Mouse (Mus musculus) forebrain, embryonic 10.5 days (tissue): ENCODE measurements around the gene Atp2b1. TPM values are rescaled to one million over a fixed set of nuclear protein-coding genes. Genes with fewer than 3 reads are reported as not detected.

Experiments
- DNase-seq: peaks from one replicate; pipeline ENCODE4 v3.0.0-alpha.2; 2017; ENCODE audit warnings: low spot score; ENCODE audit errors: extremely low spot score
- H3K27ac ChIP-seq: fragments of 300-500 bp; sonication (generic); 2 replicates; pipeline ENCODE4 v1.5.1; 2016; ENCODE audit warnings: mild to moderate bottlenecking
- H3K27me3 ChIP-seq: fragments of 300-500 bp; sonication (generic); 2 replicates; pipeline ENCODE4 v1.6.1; 2016; ENCODE audit warnings: mild to moderate bottlenecking; ENCODE audit not compliant: poor library complexity, severe bottlenecking
- H3K36me3 ChIP-seq: fragments of 300-500 bp; sonication (generic); replicated peaks from 2 replicates; pipeline ENCODE4 v1.6.1; 2016; ENCODE audit warnings: mild to moderate bottlenecking, moderate library complexity
- H3K4me1 ChIP-seq: fragments of 300-500 bp; sonication (generic); 2 replicates; pipeline ENCODE4 v1.6.1; 2016
- H3K4me3 ChIP-seq: fragments of 300-500 bp; sonication (generic); 2 replicates; pipeline ENCODE4 v1.5.1; 2016; ENCODE audit warnings: mild to moderate bottlenecking, moderate library complexity
- H3K9me3 ChIP-seq: fragments of 300-500 bp; sonication (generic); 2 replicates; pipeline ENCODE4 v1.6.1; 2016; ENCODE audit warnings: mild to moderate bottlenecking, moderate library complexity
- WGBS: fragments of 180-500 bp; shearing (Covaris S2); methylation state at CpG from one replicate; pipeline ENCODE4 v1.1.7; 2016; 5-methylcytosine and 5-hydroxymethylcytosine counted together
- polyA plus RNA-seq: library from polyadenylated mRNA; unstranded; fragments of >200 nt; fragmentation: Nextera tagmentation; extraction: Ambion mirVana; gene quantifications from 2 replicates; pipeline ENCODE4 v1.2.1, GENCODE M21; 2016

The Atp2b1 gene
- polyA plus RNA-seq = 89.8 and 90.5 TPM in 2 replicates

GRCm38 (mm10) chr10:98913961-98914809 lies at the start of gene Atp2b1:
TSS of gene Atp2b1 (plus strand) at chr10:98914406.
- peak; percentile 92 for DNase-seq
- H3K9me3 ChIP-seq = no peaks in the 10 kb centered on the region
- peak within 1 kb of the TSS; percentile 97 for H3K4me3 ChIP-seq
- peaks cover 6% of the 10 kb centered on the region; the same call in 1 of the 2 replicates for H3K27me3 ChIP-seq
- peaks cover 23% of the 10 kb centered on the region for H3K4me1 ChIP-seq
- no peaks in the 10 kb centered on the region for H3K36me3 ChIP-seq
- under 1% methylated on average over 80 of the region's 120 CpGs for WGBS
- H3K27ac ChIP-seq = peak within 1 kb of the TSS; percentile 97

GRCm38 (mm10) chr10:98864851-98865250 lies 49.4 kb upstream of the Atp2b1 start:
- no peaks in the 10 kb centered on the region for H3K9me3 ChIP-seq
- H3K4me1 ChIP-seq = no peaks in the 10 kb centered on the region
- H3K4me3 ChIP-seq = no peak overlapping the region
- H3K27ac ChIP-seq = no peak overlapping the region
- no peaks in the 10 kb centered on the region for H3K27me3 ChIP-seq
- WGBS = 74% methylated on average over 3 of the region's 3 CpGs
- no peak for DNase-seq
- no peaks in the 10 kb centered on the region for H3K36me3 ChIP-seq

GRCm38 (mm10) chr10:98866836-98867370 lies 47.3 kb upstream of the Atp2b1 start:
- Histone ChIP-seq H3K36me3 (no peaks in the 10 kb centered on the region), H3K4me1 (no peaks in the 10 kb centered on the region), H3K27me3 (no peaks in the 10 kb centered on the region), H3K27ac (no peak overlapping the region), H3K4me3 (no peak overlapping the region), H3K9me3 (no peaks in the 10 kb centered on the region)
- 97% methylated on average over 5 of the region's 5 CpGs for WGBS
- no peak for DNase-seq

GRCm38 (mm10) chr10:98868351-98868908 lies 45.8 kb upstream of the Atp2b1 start:
- Histone ChIP-seq H3K27me3 (no peaks in the 10 kb centered on the region), H3K9me3 (no peaks in the 10 kb centered on the region), H3K27ac (no peak overlapping the region), H3K36me3 (no peaks in the 10 kb centered on the region), H3K4me3 (no peak overlapping the region), H3K4me1 (no peaks in the 10 kb centered on the region)
- DNase-seq = no peak
- WGBS = 93% methylated on average over 4 of the region's 4 CpGs

GRCm38 (mm10) chr10:98877855-98878254 lies 36.4 kb upstream of the Atp2b1 start:
- no peak for DNase-seq
- H3K27ac ChIP-seq = no peak overlapping the region
- no peaks in the 10 kb centered on the region for H3K9me3 ChIP-seq
- H3K27me3 ChIP-seq = no peaks in the 10 kb centered on the region
- 83% methylated on average over 3 of the region's 3 CpGs for WGBS
- no peaks in the 10 kb centered on the region for H3K36me3 ChIP-seq
- H3K4me3 ChIP-seq = no peak overlapping the region
- no peaks in the 10 kb centered on the region for H3K4me1 ChIP-seq

GRCm38 (mm10) chr10:98878636-98879035 lies 35.6 kb upstream of the Atp2b1 start:
- WGBS = 64% methylated on average over 2 of the region's 2 CpGs
- Histone ChIP-seq H3K4me1 (no peaks in the 10 kb centered on the region), H3K9me3 (no peaks in the 10 kb centered on the region), H3K27ac (no peak overlapping the region), H3K4me3 (no peak overlapping the region), H3K36me3 (no peaks in the 10 kb centered on the region), H3K27me3 (no peaks in the 10 kb centered on the region)
- no peak for DNase-seq

GRCm38 (mm10) chr10:98880057-98880456 lies 34.1 kb upstream of the Atp2b1 start:
- WGBS = 89% methylated on average over 8 of the region's 8 CpGs
- no peaks in the 10 kb centered on the region for H3K36me3 ChIP-seq

GRCm38 (mm10) chr10:98880711-98881110 lies 33.5 kb upstream of the Atp2b1 start:
- DNase-seq = no peak
- no peaks in the 10 kb centered on the region for H3K4me1 ChIP-seq
- H3K27ac ChIP-seq = no peak overlapping the region
- 85% methylated on average over 2 of the region's 2 CpGs for WGBS
- H3K27me3 ChIP-seq = no peaks in the 10 kb centered on the region
- H3K9me3 ChIP-seq = no peaks in the 10 kb centered on the region
- H3K4me3 ChIP-seq = no peak overlapping the region
- no peaks in the 10 kb centered on the region for H3K36me3 ChIP-seq

More at GRCm38 (mm10) chr10:98880057-98880456, 34.1 kb upstream of the Atp2b1 start:
- Histone ChIP-seq H3K4me1 (no peaks in the 10 kb centered on the region), H3K4me3 (no peak overlapping the region), H3K9me3 (no peaks in the 10 kb centered on the region), H3K27me3 (no peaks in the 10 kb centered on the region), H3K27ac (no peak overlapping the region)
- no peak for DNase-seq

- Histone ChIP-seq H3K4me1 (no peaks in the 10 kb centered on the region), H3K9me3 (no peaks in the 10 kb centered on the region), H3K27ac (no peak overlapping the region), H3K4me3 (no peak overlapping the region), H3K36me3 (no peaks in the 10 kb centered on the region), H3K27me3 (no peaks in the 10 kb centered on the region)
- no peak for DNase-seq
- 91% methylated on average over 6 of the region's 6 CpGs for WGBS
These were observed 32.7 kb upstream of the Atp2b1 start for GRCm38 (mm10) chr10:98881492-98881891.

- no peaks in the 10 kb centered on the region for H3K27me3 ChIP-seq
- DNase-seq = no peak
- H3K36me3 ChIP-seq = no peaks in the 10 kb centered on the region
- no peak overlapping the region for H3K27ac ChIP-seq
- no peak overlapping the region for H3K4me3 ChIP-seq
- WGBS = 92% methylated on average over 5 of the region's 5 CpGs
- no peaks in the 10 kb centered on the region for H3K4me1 ChIP-seq
- no peaks in the 10 kb centered on the region for H3K9me3 ChIP-seq
These were observed 31.6 kb upstream of the Atp2b1 start for GRCm38 (mm10) chr10:98882587-98882986.

GRCm38 (mm10) chr10:98884445-98884844 lies 29.8 kb upstream of the Atp2b1 start:
- no peak overlapping the region for H3K4me3 ChIP-seq
- H3K9me3 ChIP-seq = no peaks in the 10 kb centered on the region
- no peaks in the 10 kb centered on the region for H3K36me3 ChIP-seq
- H3K4me1 ChIP-seq = no peaks in the 10 kb centered on the region
- WGBS = 94% methylated on average over 2 of the region's 2 CpGs
- no peak for DNase-seq
- no peaks in the 10 kb centered on the region for H3K27me3 ChIP-seq
- H3K27ac ChIP-seq = no peak overlapping the region

GRCm38 (mm10) chr10:98886770-98887271 lies 27.4 kb upstream of the Atp2b1 start:
- Histone ChIP-seq H3K9me3 (no peaks in the 10 kb centered on the region), H3K4me1 (no peaks in the 10 kb centered on the region), H3K27ac (no peak overlapping the region), H3K4me3 (no peak overlapping the region), H3K36me3 (no peaks in the 10 kb centered on the region), H3K27me3 (no peaks in the 10 kb centered on the region)
- 94% methylated on average over 3 of the region's 3 CpGs for WGBS
- DNase-seq = no peak

GRCm38 (mm10) chr10:98891361-98891760 lies 22.8 kb upstream of the Atp2b1 start:
- 91% methylated on average over 4 of the region's 4 CpGs for WGBS

More at GRCm38 (mm10) chr10:98891361-98891760, 22.8 kb upstream of the Atp2b1 start:
- Histone ChIP-seq H3K9me3 (no peaks in the 10 kb centered on the region), H3K4me3 (no peak overlapping the region), H3K27ac (no peak overlapping the region), H3K4me1 (no peaks in the 10 kb centered on the region), H3K36me3 (no peaks in the 10 kb centered on the region), H3K27me3 (no peaks in the 10 kb centered on the region)
- DNase-seq = no peak
